Mouse (Mus musculus): ENCODE data around the gene Sv2a. TPM values are rescaled to one million over a fixed set of nuclear protein-coding genes. Genes with fewer than 3 reads are reported as not detected.

Gene Sv2a
- total RNA-seq, 2 experiments from 2014 or later: 317 to 343 TPM

- DNase-seq (ENCODE audit: low spot score in 2 of 2): peak in 1 of 2 experiments; percentile 69
Observed at GRCm38 (mm10) chr3:96220131-96220764, 39.3 kb downstream of the Sv2a start.

GRCm38 (mm10) chr3:96220765-96221639 lies 40.1 kb downstream of the Sv2a start, which contains the start of the genes Hist2h2ac and Hist2h2be:
TSS of gene Hist2h2ac (minus strand) at chr3:96220880.
TSS of gene Hist2h2be (plus strand) at chr3:96221119.
- DNase-seq (ENCODE audit: low spot score in 2 of 2): peak; percentile 59 to 81

GRCm38 (mm10) chr3:96221640-96222038 lies 40.7 kb downstream of the Sv2a start:
- no peak for DNase-seq (ENCODE audit: low spot score in 2 of 2)

- DNase-seq (ENCODE audit: low spot score in 2 of 2): no peak
Observed at GRCm38 (mm10) chr3:96222774-96223173, 41.8 kb downstream of the Sv2a start.

- no peak for DNase-seq (ENCODE audit: low spot score in 2 of 2)
Observed at GRCm38 (mm10) chr3:96225421-96225820, 44.5 kb downstream of the Sv2a start.

GRCm38 (mm10) chr3:96226695-96227648 lies 46.0 kb downstream of the Sv2a start:
- no peak for DNase-seq (ENCODE audit: low spot score in 2 of 2)

- DNase-seq (ENCODE audit: low spot score in 2 of 2): no peak
Observed at GRCm38 (mm10) chr3:96228828-96229227, 47.9 kb downstream of the Sv2a start.

GRCm38 (mm10) chr3:96230404-96230803 lies 49.5 kb downstream of the Sv2a start:
- DNase-seq (ENCODE audit: low spot score in 2 of 2): no peak

GRCm38 (mm10) chr3:96230910-96231757 lies 50.2 kb downstream of the Sv2a start:
- DNase-seq (ENCODE audit: low spot score in 2 of 2): no peak

GRCm38 (mm10) chr3:96231758-96232120 lies 50.8 kb downstream of the Sv2a start:
- no peak for DNase-seq (ENCODE audit: low spot score in 2 of 2)

- no peak for DNase-seq (ENCODE audit: low spot score in 2 of 2)
Observed at GRCm38 (mm10) chr3:96234914-96235313, 54.0 kb downstream of the Sv2a start.

GRCm38 (mm10) chr3:96235836-96236235 lies 54.9 kb downstream of the Sv2a start:
- no peak for DNase-seq (ENCODE audit: low spot score in 2 of 2)

GRCm38 (mm10) chr3:96236834-96237334 lies 55.9 kb downstream of the Sv2a start:
- DNase-seq (ENCODE audit: low spot score in 2 of 2): no peak

GRCm38 (mm10) chr3:96237335-96237903 lies 56.5 kb downstream of the Sv2a start:
- DNase-seq (ENCODE audit: low spot score in 2 of 2): no peak

- no peak for DNase-seq (ENCODE audit: low spot score in 2 of 2)
Observed at GRCm38 (mm10) chr3:96237904-96238511, 57.1 kb downstream of the Sv2a start.

GRCm38 (mm10) chr3:96238954-96239793 lies 58.2 kb downstream of the Sv2a start, which contains the start of gene Hist2h3c2:
TSS of gene Hist2h3c2 (minus strand) at chr3:96239127.
- DNase-seq (ENCODE audit: low spot score in 2 of 2): peak; percentile 25 to 38

GRCm38 (mm10) chr3:96239949-96240798 lies 59.2 kb downstream of the Sv2a start, which contains the start of gene Hist2h2aa2:
TSS of gene Hist2h2aa2 (minus strand) at chr3:96240276.
- peak; percentile 95 to 98 for DNase-seq (ENCODE audit: low spot score in 2 of 2)

Data from layer of hippocampus, postnatal 10 days (tissue).